Mouse (Mus musculus) duodenum, adult 2 months (tissue): ENCODE data around the gene Nkain4. TPM values are rescaled to one million over a fixed set of nuclear protein-coding genes. Genes with fewer than 3 reads are reported as not detected.

Experiments
- polyA plus RNA-seq: library from polyadenylated mRNA; depleted of rRNA; stranded (reverse); fragments of >200 nt; gene quantifications from 2 replicates; pipeline ENCODE4 v1.2.3, GENCODE M21; 2012; ENCODE audit warnings: low replicate concordance; rRNA removed

Gene Nkain4
- 3.3 and 3.5 TPM in 2 replicates for polyA plus RNA-seq

DNA sequence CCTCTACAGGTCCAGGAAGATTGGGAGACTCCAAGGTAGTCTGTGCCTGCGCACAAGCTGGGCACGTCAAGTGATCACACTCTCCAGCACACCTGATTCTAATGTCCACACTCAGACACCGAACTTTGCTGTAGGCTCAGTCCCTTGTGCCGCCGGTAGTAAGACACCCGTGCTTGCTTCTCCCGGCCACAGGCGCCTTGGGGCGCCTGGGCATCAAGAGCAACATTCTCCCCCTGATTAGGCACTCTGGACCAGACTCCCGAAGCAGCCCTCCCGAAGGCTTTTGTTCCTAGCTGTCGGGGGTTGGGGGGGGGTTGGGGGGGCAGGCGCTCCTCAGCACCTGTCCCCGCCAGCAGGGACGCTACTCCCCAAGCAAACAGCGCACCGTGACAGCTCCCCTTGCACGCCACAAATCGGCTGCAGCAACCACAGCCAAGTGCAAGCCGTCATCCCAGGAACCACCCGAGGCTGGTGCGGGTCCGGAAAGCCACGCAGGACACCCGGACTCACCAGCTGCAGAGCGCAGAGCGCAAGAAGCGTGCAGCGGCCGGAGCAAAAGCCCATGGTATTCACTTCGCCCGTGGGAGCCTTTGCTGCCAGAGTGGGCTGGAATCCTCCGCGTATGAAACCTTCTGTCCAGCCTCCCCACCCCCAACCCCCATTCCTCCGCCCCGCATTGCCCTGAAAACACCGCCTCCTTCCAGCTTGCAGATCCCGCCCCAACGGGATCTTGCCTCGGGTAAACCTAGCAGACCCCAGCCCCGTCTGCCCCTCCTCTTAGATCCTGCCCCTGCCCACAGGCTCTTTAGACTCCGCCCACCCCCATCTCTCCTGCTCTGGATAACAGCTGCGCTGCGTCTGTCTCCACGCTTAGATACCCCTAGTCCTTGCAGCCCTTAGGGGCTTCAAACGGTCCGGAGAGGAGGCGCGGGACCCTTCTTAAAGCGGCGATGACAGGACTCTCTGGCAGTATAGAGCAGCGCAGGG, at the start of gene Nkain4:
Nkain4 (minus strand) TSS at position 639 of the 987 bp plus-strand sequence.

GRCm38 (mm10) chr2:180986449-180986848, 31.9 kb upstream of the Nkain4 start, which contains the start of gene Col20a1:
TSS of gene Col20a1 (plus strand) at chr2:180986535.

DNA sequence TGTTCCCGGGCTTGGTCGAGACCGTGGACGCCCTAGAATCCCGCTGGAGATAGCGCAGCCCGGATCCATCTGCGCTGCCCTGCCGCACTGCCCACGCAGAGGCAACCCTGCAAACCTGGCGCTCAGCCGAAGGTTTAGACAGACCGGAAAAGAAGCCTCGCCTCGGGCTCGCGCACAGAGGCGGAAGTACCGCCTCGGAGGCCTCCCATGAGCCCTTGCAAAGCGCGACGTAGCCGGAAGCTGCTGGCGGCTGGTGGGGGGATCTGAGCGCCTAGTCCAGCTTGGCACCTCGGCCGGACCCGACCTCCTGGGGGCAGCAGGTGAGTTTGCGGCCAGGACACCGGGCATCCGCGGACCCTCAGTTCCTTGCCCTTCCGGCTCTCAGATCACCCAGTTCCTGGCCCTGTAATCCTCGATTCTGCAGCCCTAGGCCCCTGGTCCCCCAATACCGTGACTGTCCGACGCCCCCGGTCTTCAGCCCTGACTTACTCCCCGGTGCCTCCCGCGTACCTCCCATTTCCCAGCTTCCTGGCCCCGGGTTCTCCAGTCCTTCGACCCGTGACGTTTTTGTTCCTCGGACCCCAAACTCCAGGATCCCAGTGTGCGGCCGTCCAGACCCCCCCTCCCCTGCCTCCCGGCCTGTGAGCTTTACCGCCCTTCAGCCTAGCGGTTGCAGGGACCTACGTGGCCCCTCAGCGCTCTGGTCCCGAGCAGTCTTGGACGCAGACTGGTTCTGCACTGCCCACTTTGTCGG, 12.7 kb upstream of the Nkain4 start, which contains the start of gene Arfgap1:
Arfgap1 (plus strand) TSS at position 216 of the 754 bp plus-strand sequence.

GRCm38 (mm10) chr2:180928723-180929122, 25.8 kb downstream of the Nkain4 start, which contains the start of gene Birc7:
TSS of gene Birc7 (plus strand) at chr2:180929023.

DNA sequence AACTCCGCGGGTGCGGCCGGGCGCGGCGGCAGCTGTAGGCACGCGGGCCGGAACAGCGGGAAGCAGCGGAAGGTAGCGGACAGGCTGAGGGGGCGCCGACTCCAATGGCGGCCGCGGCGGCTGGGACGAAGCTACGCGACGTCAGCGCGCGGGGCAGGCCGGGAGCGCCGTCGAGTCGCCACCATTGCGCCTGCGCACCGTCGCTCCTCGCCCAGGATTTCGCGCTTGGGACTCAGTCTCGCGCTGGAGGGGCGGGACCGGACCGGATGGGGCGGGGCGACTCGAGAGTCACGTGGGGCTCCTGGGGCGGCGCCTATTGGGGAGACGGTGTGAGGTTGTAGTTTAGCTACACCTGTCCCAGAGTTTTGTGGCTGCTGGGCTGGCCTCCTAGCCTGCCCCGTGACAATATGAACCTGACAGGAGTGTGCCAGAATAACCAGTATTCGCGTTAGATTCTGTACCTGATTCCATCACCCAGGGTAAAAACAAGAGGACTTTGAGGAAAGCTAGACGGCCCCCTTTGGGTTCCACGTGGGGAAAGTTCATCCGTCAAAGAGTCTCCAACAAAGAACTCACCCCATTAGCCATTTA, 33.6 kb downstream of the Nkain4 start, which contains the start of gene Ythdf1:
Ythdf1 (minus strand) TSS at position 140 of the 591 bp plus-strand sequence.

Other genes starting within 250 kb of the Nkain4 start
- 4.5 and 7.1 TPM in 2 replicates for gene Dido1, start 244.7 kb downstream of the Nkain4 start, polyA plus RNA-seq
- gene Gid8, start 244.6 kb downstream of the Nkain4 start, polyA plus RNA-seq = 10.2 and 11.5 TPM in 2 replicates
- gene Slc17a9, start 229.4 kb downstream of the Nkain4 start, polyA plus RNA-seq = 8.9 and 29.1 TPM in 2 replicates
- gene Bhlhe23, start 177.8 kb downstream of the Nkain4 start, polyA plus RNA-seq = not detected in 2 replicates
- 8.8 and 14.8 TPM in 2 replicates for gene Ythdf1, start 33.8 kb downstream of the Nkain4 start, polyA plus RNA-seq
- gene Birc7, start 25.7 kb downstream of the Nkain4 start, polyA plus RNA-seq = not detected in 2 replicates
- 46.8 and 52.4 TPM in 2 replicates for gene Arfgap1, start 12.5 kb upstream of the Nkain4 start, polyA plus RNA-seq
- 2.1 and 3.8 TPM in 2 replicates for gene Col20a1, start 31.8 kb upstream of the Nkain4 start, polyA plus RNA-seq
- 0.02 and 0.11 TPM in 2 replicates for gene Chrna4, start 88.8 kb upstream of the Nkain4 start, polyA plus RNA-seq
- gene Kcnq2, start 180.6 kb upstream of the Nkain4 start, polyA plus RNA-seq = 0.38 and 0.50 TPM in 2 replicates
- gene Eef1a2, start 202.3 kb upstream of the Nkain4 start, polyA plus RNA-seq = 2.7 and 3.7 TPM in 2 replicates
- 266 and 328 TPM in 2 replicates for gene Ppdpf, start 232.5 kb upstream of the Nkain4 start, polyA plus RNA-seq
- gene Ptk6, start 248.1 kb upstream of the Nkain4 start, polyA plus RNA-seq = 1.1 and 6.9 TPM in 2 replicates